Mouse (Mus musculus) 3134 (cell line): ENCODE results near the gene Acsl5.

ENCODE experiments used
- DNase-seq: peaks from one replicate; pipeline ENCODE4 v3.0.0-alpha.2; 2011; ENCODE audit warnings: low spot score; ENCODE audit not compliant: insufficient read length; ENCODE audit errors: extremely low read depth

The Acsl5 gene

GRCm38 (mm10) chr19:55319036-55319435, 67.3 kb downstream of the Acsl5 start:
- no peak for DNase-seq

- DNase-seq = no peak
These were observed 67.8 kb downstream of the Acsl5 start for GRCm38 (mm10) chr19:55319521-55319920.

GRCm38 (mm10) chr19:55322604-55323003, 70.9 kb downstream of the Acsl5 start:
- no peak for DNase-seq

- DNase-seq = no peak
These were observed 75.8 kb downstream of the Acsl5 start for GRCm38 (mm10) chr19:55327510-55327909.

- no peak for DNase-seq
These were observed 80.0 kb downstream of the Acsl5 start for GRCm38 (mm10) chr19:55331776-55332175.

GRCm38 (mm10) chr19:55332641-55333268, 81.0 kb downstream of the Acsl5 start:
- DNase-seq = peak; percentile 34

- peak; percentile 19 for DNase-seq
These were observed 84.1 kb downstream of the Acsl5 start for GRCm38 (mm10) chr19:55335881-55336280.

GRCm38 (mm10) chr19:55336441-55336840, 84.7 kb downstream of the Acsl5 start:
- no peak for DNase-seq

- no peak for DNase-seq
These were observed 85.3 kb downstream of the Acsl5 start for GRCm38 (mm10) chr19:55337066-55337465.

- DNase-seq = no peak
These were observed 85.9 kb downstream of the Acsl5 start for GRCm38 (mm10) chr19:55337664-55338063.

GRCm38 (mm10) chr19:55340521-55340920, 88.8 kb downstream of the Acsl5 start:
- DNase-seq = no peak

GRCm38 (mm10) chr19:55341377-55341776, 89.6 kb downstream of the Acsl5 start:
- no peak for DNase-seq

- DNase-seq = no peak
These were observed 90.7 kb downstream of the Acsl5 start for GRCm38 (mm10) chr19:55342423-55342822.

- DNase-seq = no peak
These were observed 91.5 kb downstream of the Acsl5 start for GRCm38 (mm10) chr19:55343274-55343673.
